Mouse (Mus musculus) midbrain, embryonic 15.5 days (tissue): ENCODE data around the gene Parp1. TPM values are rescaled to one million over a fixed set of nuclear protein-coding genes. Genes with fewer than 3 reads are reported as not detected.

Experiments used
- ATAC-seq: fragments of 200-750 bp; cut with Nextera tagmentation; replicated peaks from 2 replicates; pipeline ENCODE4 v1.8.0; 2017; ENCODE audit warnings: moderate TSS enrichment
- H3K27ac ChIP-seq: fragments of 300-500 bp; sonication (generic); 2 replicates; pipeline ENCODE4 v1.5.1; 2015; ENCODE audit warnings: mild to moderate bottlenecking, inconsistent platforms
- H3K27me3 ChIP-seq: fragments of 300-500 bp; sonication (generic); replicated peaks from 2 replicates; pipeline ENCODE4 v1.6.1; 2015; ENCODE audit warnings: inconsistent platforms
- H3K36me3 ChIP-seq: fragments of 300-500 bp; sonication (generic); replicated peaks from 2 replicates; pipeline ENCODE4 v1.6.1; 2015; ENCODE audit warnings: inconsistent platforms
- H3K4me1 ChIP-seq: fragments of 300-500 bp; sonication (generic); 2 replicates; pipeline ENCODE4 v1.6.1; 2015; ENCODE audit warnings: inconsistent platforms
- H3K4me2 ChIP-seq: fragments of 300-500 bp; sonication (generic); 2 replicates; pipeline ENCODE4 v1.6.1; 2015; ENCODE audit warnings: inconsistent platforms, mild to moderate bottlenecking, moderate library complexity
- H3K4me3 ChIP-seq: fragments of 300-500 bp; sonication (generic); 2 replicates; pipeline ENCODE4 v1.5.1; 2015; ENCODE audit warnings: mild to moderate bottlenecking, inconsistent platforms
- H3K9ac ChIP-seq: fragments of 300-500 bp; sonication (generic); 2 replicates; pipeline ENCODE4 v1.6.1; 2015; ENCODE audit warnings: mild to moderate bottlenecking, inconsistent platforms
- H3K9me3 ChIP-seq: fragments of 300-500 bp; sonication (generic); 2 replicates; pipeline ENCODE4 v1.6.1; 2016; ENCODE audit warnings: inconsistent platforms
- WGBS: fragments of 180-500 bp; shearing (Covaris S2); methylation state at CpG from one replicate; pipeline ENCODE4 v1.1.7; 2015; ENCODE audit warnings: mixed read lengths; 5-methylcytosine and 5-hydroxymethylcytosine counted together
- microRNA-seq: library from miRNA; unstranded; fragments of <30 nt; microRNA quantifications from one replicate; pipeline ENCODE4, GENCODE M21; 2016
- polyA plus RNA-seq: library from polyadenylated mRNA; unstranded; fragments of >200 nt; fragmentation: Nextera tagmentation; extraction: Ambion mirVana; gene quantifications from 2 replicates; pipeline ENCODE4 v1.2.1, GENCODE M21; 2015

Parp1 gene
- polyA plus RNA-seq, 1 experiment from 2014 or later: 96.2 TPM

DNA sequence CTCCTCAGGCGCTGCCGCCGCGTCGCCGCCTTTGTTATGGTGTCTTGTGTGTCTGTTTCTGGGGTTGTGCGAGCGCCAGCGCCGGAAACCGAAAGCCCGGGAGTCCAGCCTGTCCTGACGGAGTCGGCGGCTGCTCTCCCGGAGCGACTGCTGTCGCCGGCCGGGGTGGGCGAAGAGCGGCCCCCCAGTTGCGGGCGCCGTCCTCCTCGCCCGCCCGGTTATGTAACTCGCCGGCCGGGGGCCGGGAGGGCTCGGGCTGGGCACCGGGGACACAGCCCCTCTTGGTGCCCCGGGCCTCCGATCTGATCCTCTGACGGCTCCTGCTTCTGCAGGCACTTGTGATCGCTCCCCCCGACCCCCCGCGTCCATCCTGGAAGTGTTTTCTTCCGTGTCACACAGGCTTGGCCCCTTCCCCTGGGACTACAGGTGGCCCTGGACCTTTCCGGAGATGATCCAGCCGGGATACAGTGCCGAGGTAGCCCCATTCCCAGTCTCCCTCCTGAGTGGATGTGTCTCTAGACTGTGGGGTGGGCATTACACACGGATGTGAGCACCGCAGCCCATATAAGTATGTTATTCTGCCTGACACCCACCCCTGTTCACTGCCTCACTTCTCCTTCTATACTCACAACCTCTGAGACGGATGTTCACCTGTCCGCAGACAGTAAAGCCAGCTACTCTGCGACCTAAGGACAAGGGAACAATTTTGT lies 72.9 kb downstream of the Parp1 start:
- peak overlapping the region; percentile 56 for H3K4me3 ChIP-seq
- H3K4me2 ChIP-seq: peak overlapping the region; percentile 91
- no peaks in the 10 kb centered on the region for H3K36me3 ChIP-seq
- peak overlapping the region; percentile 85 for H3K27ac ChIP-seq
- peak overlapping the region; percentile 91 for H3K9ac ChIP-seq
- 3% methylated on average over 50 of the region's 50 CpGs for WGBS
- no peaks in the 10 kb centered on the region for H3K9me3 ChIP-seq
- no peaks in the 10 kb centered on the region for H3K27me3 ChIP-seq
- H3K4me1 ChIP-seq: peaks cover 25% of the 10 kb centered on the region
- ATAC-seq: peak; percentile 68

DNA sequence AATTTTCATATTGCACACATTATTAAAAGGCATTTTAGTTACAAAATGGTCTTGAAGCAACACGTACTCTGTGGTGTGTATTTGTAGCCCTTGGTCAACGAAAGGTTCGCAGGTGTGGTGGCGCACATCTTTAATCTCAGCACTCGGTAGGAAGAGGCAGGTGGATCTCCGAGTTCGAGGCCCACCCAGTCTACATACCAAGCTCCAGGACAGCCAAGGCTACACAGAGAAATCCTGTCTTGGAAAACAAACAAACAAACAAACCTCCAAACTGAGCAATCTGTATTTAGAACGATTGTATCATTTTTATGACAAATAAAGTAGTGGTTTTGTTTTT lies 73.5 kb downstream of the Parp1 start:
- WGBS: 80% methylated on average over 8 of the region's 8 CpGs
- Histone ChIP-seq H3K27ac (no peak overlapping the region), H3K27me3 (no peaks in the 10 kb centered on the region), H3K4me2 (peak overlapping the region; percentile 91), H3K9me3 (no peaks in the 10 kb centered on the region), H3K4me3 (peak overlapping the region; percentile 56), H3K4me1 (peaks cover 25% of the 10 kb centered on the region), H3K9ac (peak overlapping the region; percentile 91), H3K36me3 (no peaks in the 10 kb centered on the region)
- no peak for ATAC-seq

Small RNA genes within 50 kb of the gene (microRNA-seq; reads per million reads assigned to microRNA genes)
- gene Mir6904: not detected

Other genes with a start within 250 kb of the Parp1 start
- gene Itpkb, start 238.4 kb upstream of the Parp1 start, polyA plus RNA-seq: 2.5 and 3.0 TPM in 2 replicates
- gene Stum, start 85.4 kb upstream of the Parp1 start, polyA plus RNA-seq: 7.2 and 9.3 TPM in 2 replicates
- gene Lin9, start 72.2 kb downstream of the Parp1 start, polyA plus RNA-seq: 11.4 and 12.0 TPM in 2 replicates
- gene Mixl1, start 128.1 kb downstream of the Parp1 start, polyA plus RNA-seq: 0.28 and 0.35 TPM in 2 replicates
- gene Acbd3, start 157.1 kb downstream of the Parp1 start, polyA plus RNA-seq: 23.9 and 25.8 TPM in 2 replicates
- gene H3f3a, start 245.0 kb downstream of the Parp1 start, polyA plus RNA-seq: 3,070 and 3,123 TPM in 2 replicates